Mouse (Mus musculus) intestine, embryonic 16.5 days (tissue): ENCODE results near the gene Phf11c. TPM values are rescaled to one million over a fixed set of nuclear protein-coding genes. Genes with fewer than 3 reads are reported as not detected.
"Not testable (repeated sequence)": the region's sequence is repeated elsewhere in the genome, so short reads cannot be mapped to it uniquely, and the experiment has no call there.

Experiments used
- ATAC-seq: fragments of 200-750 bp; cut with Nextera tagmentation; 2 replicates; pipeline ENCODE4 v1.8.0; 2017; ENCODE audit warnings: moderate TSS enrichment, moderate library complexity
- H3K27ac ChIP-seq: fragments of 300-500 bp; sonication (generic); 2 replicates; pipeline ENCODE4 v1.5.1; 2014; ENCODE audit warnings: mild to moderate bottlenecking, low read length
- H3K27me3 ChIP-seq: fragments of 300-500 bp; sonication (generic); replicated peaks from 2 replicates; pipeline ENCODE4 v1.6.1; 2014; ENCODE audit warnings: low read length, control low read depth, mixed read lengths; ENCODE audit not compliant: control insufficient read depth, insufficient read depth
- H3K36me3 ChIP-seq: fragments of 300-500 bp; sonication (generic); 2 replicates; pipeline ENCODE4 v1.6.1; 2014; ENCODE audit warnings: low read length, control low read depth; ENCODE audit not compliant: control insufficient read depth, insufficient read depth
- H3K4me1 ChIP-seq: fragments of 300-500 bp; sonication (generic); 2 replicates; pipeline ENCODE4 v1.6.1; 2014; ENCODE audit warnings: low read length, control low read depth, mixed read lengths; ENCODE audit not compliant: control insufficient read depth, insufficient read depth
- H3K4me2 ChIP-seq: fragments of 300-500 bp; sonication (generic); 2 replicates; pipeline ENCODE4 v1.6.1; 2014; ENCODE audit warnings: low read depth, low read length, control low read depth
- H3K4me3 ChIP-seq: fragments of 300-500 bp; sonication (generic); 2 replicates; pipeline ENCODE4 v1.5.1; 2014; ENCODE audit warnings: mild to moderate bottlenecking, low read length
- H3K9ac ChIP-seq: fragments of 300-500 bp; sonication (generic); 2 replicates; pipeline ENCODE4 v1.6.1; 2014; ENCODE audit warnings: low read depth, low read length
- H3K9me3 ChIP-seq: fragments of 300-500 bp; sonication (generic); 2 replicates; pipeline ENCODE4 v1.6.1; 2016; ENCODE audit warnings: low read length, control low read depth; ENCODE audit not compliant: control insufficient read depth
- WGBS: fragments of 180-500 bp; shearing (Covaris S2); extraction: QIAGEN DNeasy Blood & Tissue Kit; methylation state at CpG from one replicate; pipeline ENCODE4 v1.1.7; 2014; 5-methylcytosine and 5-hydroxymethylcytosine counted together
- polyA plus RNA-seq: library from polyadenylated mRNA; unstranded; fragments of >200 nt; fragmentation: Nextera tagmentation; extraction: Ambion mirVana; gene quantifications from 2 replicates; pipeline ENCODE4 v1.2.1, GENCODE M21; 2015

Gene Phf11c
- polyA plus RNA-seq, 1 experiment from 2014 or later: 0.57 TPM

GRCm38 (mm10) chr14:59422912-59423663 lies 27.9 kb upstream of the Phf11c start:
- Histone ChIP-seq H3K9me3 (no peaks in the 10 kb centered on the region), H3K4me2 (no peak overlapping the region), H3K4me3 (no peak overlapping the region), H3K4me1 (no peaks in the 10 kb centered on the region), H3K27me3 (no peaks in the 10 kb centered on the region), H3K9ac (no peak overlapping the region), H3K27ac (no peak overlapping the region), H3K36me3 (no peaks in the 10 kb centered on the region)
- WGBS: 85% methylated on average over 11 of the region's 11 CpGs
- no peak for ATAC-seq

GRCm38 (mm10) chr14:59418171-59418570 lies 23.0 kb upstream of the Phf11c start:
- Histone ChIP-seq H3K4me1 (no peaks in the 10 kb centered on the region), H3K36me3 (no peaks in the 10 kb centered on the region), H3K9ac (no peak overlapping the region), H3K27me3 (no peaks in the 10 kb centered on the region), H3K4me3 (no peak overlapping the region), H3K27ac (no peak overlapping the region), H3K9me3 (no peaks in the 10 kb centered on the region), H3K4me2 (no peak overlapping the region)
- ATAC-seq: no peak
- 86% methylated on average over 4 of the region's 4 CpGs for WGBS

GRCm38 (mm10) chr14:59414979-59415378 lies 19.8 kb upstream of the Phf11c start:
- H3K27ac ChIP-seq, H3K4me1 ChIP-seq, H3K4me3 ChIP-seq, H3K36me3 ChIP-seq, H3K9ac ChIP-seq, H3K9me3 ChIP-seq, H3K27me3 ChIP-seq, H3K4me2 ChIP-seq, ATAC-seq: not testable (repeated sequence)
- WGBS: 95% methylated on average over 2 of the region's 2 CpGs

- H3K4me3 ChIP-seq: no peak overlapping the region
- H3K9me3 ChIP-seq: no peaks in the 10 kb centered on the region
- H3K9ac ChIP-seq: no peak overlapping the region
- no peaks in the 10 kb centered on the region for H3K27me3 ChIP-seq
- no peak for ATAC-seq
- H3K27ac ChIP-seq: no peak overlapping the region
- WGBS: 78% methylated on average over 2 of the region's 2 CpGs
- H3K4me1 ChIP-seq: no peaks in the 10 kb centered on the region
- no peak overlapping the region for H3K4me2 ChIP-seq
- H3K36me3 ChIP-seq: no peaks in the 10 kb centered on the region
These were observed 1.8 kb upstream of the Phf11c start for GRCm38 (mm10) chr14:59396999-59397398.

- not testable (repeated sequence) for H3K9ac ChIP-seq, H3K4me1 ChIP-seq, H3K36me3 ChIP-seq, H3K9me3 ChIP-seq, H3K27me3 ChIP-seq, H3K4me2 ChIP-seq, H3K4me3 ChIP-seq, H3K27ac ChIP-seq
- 59% methylated on average over 4 of the region's 4 CpGs for WGBS
- peak; percentile 48; the same call in 1 of the 2 replicates for ATAC-seq
These were observed 5.0 kb downstream of the Phf11c start for GRCm38 (mm10) chr14:59390181-59390580.

GRCm38 (mm10) chr14:59389532-59389931 lies 5.6 kb downstream of the Phf11c start:
- Histone ChIP-seq H3K27me3 (no peaks in the 10 kb centered on the region), H3K27ac (no peak overlapping the region), H3K9me3 (no peaks in the 10 kb centered on the region), H3K4me1 (no peaks in the 10 kb centered on the region), H3K9ac (no peak overlapping the region), H3K4me3 (no peak overlapping the region), H3K4me2 (no peak overlapping the region), H3K36me3 (no peaks in the 10 kb centered on the region)
- ATAC-seq: peak; percentile 87
- WGBS: 73% methylated on average over 1 of the region's 1 CpGs

- ATAC-seq: no peak
- Histone ChIP-seq H3K4me3 (no peak overlapping the region), H3K9me3 (peaks cover 10% of the 10 kb centered on the region), H3K4me2 (no peak overlapping the region), H3K27me3 (no peaks in the 10 kb centered on the region), H3K9ac (no peak overlapping the region), H3K27ac (no peak overlapping the region), H3K4me1 (no peaks in the 10 kb centered on the region), H3K36me3 (no peaks in the 10 kb centered on the region)
- 91% methylated on average over 25 of the region's 25 CpGs for WGBS
These were observed 24.7 kb downstream of the Phf11c start for GRCm38 (mm10) chr14:59370348-59371068.

- no peak overlapping the region for H3K4me3 ChIP-seq
- ATAC-seq: no peak
These were observed 28.6 kb downstream of the Phf11c start for GRCm38 (mm10) chr14:59366386-59367105.

GRCm38 (mm10) chr14:59365244-59365644 lies 29.9 kb downstream of the Phf11c start, which contains the start of gene Phf11d:
Gene Phf11d, minus strand, starts transcription at chr14:59365470.
- H3K27ac ChIP-seq: peak within 1 kb of the TSS; percentile 57
- ATAC-seq: peak; percentile 36
- 0 out of 2 replicates have a peak within 1 kb of the TSS, but pooled peaks have one; percentile 34 for H3K9ac ChIP-seq
- H3K9me3 ChIP-seq: no peaks in the 10 kb centered on the region
- H3K4me2 ChIP-seq: no peak within 1 kb of the TSS
- no peaks in the 10 kb centered on the region for H3K27me3 ChIP-seq
- 0 out of 2 replicates have a peak, but pooled peaks cover 3% of the 10 kb centered on the region for H3K4me1 ChIP-seq
- no peak within 1 kb of the TSS for H3K4me3 ChIP-seq
- H3K36me3 ChIP-seq: no peaks in the 10 kb centered on the region
- 54% methylated on average over 6 of the region's 6 CpGs for WGBS

More at GRCm38 (mm10) chr14:59366386-59367105, 28.6 kb downstream of the Phf11c start:
- Histone ChIP-seq H3K4me2 (no peak overlapping the region), H3K4me1 (0 out of 2 replicates have a peak, but pooled peaks cover 3% of the 10 kb centered on the region), H3K27me3 (no peaks in the 10 kb centered on the region), H3K9me3 (peaks cover 7% of the 10 kb centered on the region), H3K36me3 (no peaks in the 10 kb centered on the region), H3K27ac (no peak overlapping the region), H3K9ac (no peak overlapping the region)
- 67% methylated on average over 8 of the region's 8 CpGs for WGBS
